Mouse (Mus musculus) midbrain, embryonic 12.5 days (tissue): ENCODE data around the gene Spag8. TPM values are rescaled to one million over a fixed set of nuclear protein-coding genes. Genes with fewer than 3 reads are reported as not detected.

Source experiments
- ATAC-seq: fragments of 200-750 bp; cut with Nextera tagmentation; 2 replicates; pipeline ENCODE4 v1.8.0; 2017; ENCODE audit warnings: low read depth, moderate TSS enrichment, moderate library complexity; ENCODE audit not compliant: low FRiP score
- H3K27ac ChIP-seq: fragments of 300-500 bp; sonication (generic); replicated peaks from 2 replicates; pipeline ENCODE4 v1.5.1; 2016; ENCODE audit warnings: mild to moderate bottlenecking
- H3K27me3 ChIP-seq: fragments of 300-500 bp; sonication (generic); 2 replicates; pipeline ENCODE4 v1.6.1; 2016; ENCODE audit warnings: mild to moderate bottlenecking
- H3K36me3 ChIP-seq: fragments of 300-500 bp; sonication (generic); 2 replicates; pipeline ENCODE4 v1.6.1; 2016
- H3K4me1 ChIP-seq: fragments of 300-500 bp; sonication (generic); 2 replicates; pipeline ENCODE4 v1.6.1; 2016
- H3K4me2 ChIP-seq: fragments of 300-500 bp; sonication (generic); replicated peaks from 2 replicates; pipeline ENCODE4 v1.6.1; 2016; ENCODE audit warnings: mild to moderate bottlenecking, moderate library complexity
- H3K4me3 ChIP-seq: fragments of 300-500 bp; sonication (generic); 2 replicates; pipeline ENCODE4 v1.5.1; 2016; ENCODE audit warnings: mild to moderate bottlenecking
- H3K9ac ChIP-seq: fragments of 300-500 bp; sonication (generic); replicated peaks from 2 replicates; pipeline ENCODE4 v1.6.1; 2016; ENCODE audit warnings: mild to moderate bottlenecking, moderate library complexity
- H3K9me3 ChIP-seq: fragments of 300-500 bp; sonication (generic); 2 replicates; pipeline ENCODE4 v1.6.1; 2016; ENCODE audit warnings: mild to moderate bottlenecking
- WGBS: fragments of 180-500 bp; shearing (Covaris S2); methylation state at CpG from one replicate; pipeline ENCODE4 v1.1.7; 2016; 5-methylcytosine and 5-hydroxymethylcytosine counted together
- polyA plus RNA-seq: library from polyadenylated mRNA; unstranded; fragments of >200 nt; fragmentation: Nextera tagmentation; extraction: Ambion mirVana; gene quantifications from 2 replicates; pipeline ENCODE4 v1.2.1, GENCODE M21; 2016

Spag8 gene
- 3.9 TPM in 2 replicates for polyA plus RNA-seq

DNA sequence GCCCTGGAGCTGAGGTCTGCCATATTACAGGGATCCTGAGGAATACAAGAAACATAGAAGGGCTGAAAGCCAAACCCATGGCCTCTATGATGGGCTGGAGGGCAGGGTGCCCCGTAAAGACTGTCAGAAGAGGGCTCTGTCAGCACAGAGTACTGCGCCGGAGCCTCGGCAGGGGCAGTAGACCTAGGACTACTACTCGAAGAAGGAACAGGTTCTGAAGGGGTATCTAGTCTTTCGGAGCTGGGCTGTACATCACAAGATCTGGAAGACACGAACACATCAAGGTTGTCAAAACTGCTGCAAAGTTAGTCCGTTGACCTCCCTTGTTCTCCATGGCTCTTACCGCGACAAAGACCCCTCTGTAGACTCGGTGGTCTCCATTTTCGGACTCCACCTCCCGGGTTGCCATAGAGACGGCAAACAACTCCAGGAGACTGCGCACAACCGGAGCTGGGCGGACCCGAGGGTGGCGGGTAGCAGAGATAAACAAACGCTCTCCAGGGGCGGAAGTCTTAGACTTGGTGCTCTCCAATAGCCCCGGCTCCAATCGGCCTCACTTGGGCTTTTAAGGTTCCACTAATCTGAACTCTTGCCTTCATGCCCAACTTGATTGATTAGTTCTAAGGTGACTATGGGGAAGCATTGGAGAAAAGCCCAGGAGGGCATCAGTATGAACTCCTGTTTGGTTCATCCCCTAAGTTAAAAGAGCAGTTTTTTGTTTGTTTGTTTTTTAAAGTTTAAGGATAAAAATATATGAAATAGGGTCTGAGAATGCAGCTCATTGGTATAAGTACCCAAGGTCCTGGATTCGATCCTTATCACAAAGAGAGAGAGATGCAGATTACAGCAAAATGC, at the start of gene Spag8:
Gene Spag8 (minus strand): TSS at position 434 of the 855 bp plus-strand sequence.
- 0 out of 2 replicates have a peak, but pooled peaks cover 5% of the 10 kb centered on the region for H3K9me3 ChIP-seq
- peak within 1 kb of the TSS; percentile 46 for H3K4me2 ChIP-seq
- peaks cover 22% of the 10 kb centered on the region for H3K36me3 ChIP-seq
- no peak for ATAC-seq
- H3K27me3 ChIP-seq: no peaks in the 10 kb centered on the region; the same call in 1 of the 2 replicates
- 0 out of 2 replicates have a peak within 1 kb of the TSS, but pooled peaks have one; percentile 22 for H3K27ac ChIP-seq
- peak within 1 kb of the TSS; percentile 34 for H3K4me3 ChIP-seq
- H3K9ac ChIP-seq: no peak within 1 kb of the TSS
- H3K4me1 ChIP-seq: peaks cover 16% of the 10 kb centered on the region
- WGBS: 15% methylated on average over 24 of the region's 24 CpGs

DNA sequence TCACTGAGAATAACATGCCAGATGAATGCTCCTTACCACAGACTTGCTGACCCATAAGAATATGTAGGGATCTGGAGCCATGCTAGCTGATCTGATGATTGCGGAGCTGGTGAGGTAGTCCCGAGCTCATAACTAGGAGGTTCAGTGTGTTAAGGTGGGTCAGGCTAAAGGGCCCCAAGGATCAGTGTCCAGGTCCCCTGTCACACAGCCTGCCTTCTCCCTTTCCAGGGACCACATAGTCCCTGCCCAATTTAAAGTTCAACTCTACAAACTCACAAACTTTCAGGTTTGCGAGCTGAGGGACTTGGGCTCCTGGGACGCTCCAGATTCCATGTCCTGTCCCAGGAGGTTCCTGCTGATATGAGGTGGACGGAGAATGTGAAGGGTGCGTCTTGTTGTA, 47.3 kb upstream of the Spag8 start, which contains the start of gene Olfr70:
Gene Olfr70 (minus strand): TSS at position 101 of the 400 bp plus-strand sequence.
- ATAC-seq: no peak
- no peak within 1 kb of the TSS for H3K4me2 ChIP-seq
- no peak within 1 kb of the TSS for H3K27ac ChIP-seq
- no peaks in the 10 kb centered on the region for H3K9me3 ChIP-seq
- WGBS: 91% methylated on average over 6 of the region's 6 CpGs
- H3K27me3 ChIP-seq: no peaks in the 10 kb centered on the region
- no peaks in the 10 kb centered on the region for H3K36me3 ChIP-seq
- H3K9ac ChIP-seq: no peak within 1 kb of the TSS
- no peak within 1 kb of the TSS for H3K4me3 ChIP-seq
- no peaks in the 10 kb centered on the region for H3K4me1 ChIP-seq

DNA sequence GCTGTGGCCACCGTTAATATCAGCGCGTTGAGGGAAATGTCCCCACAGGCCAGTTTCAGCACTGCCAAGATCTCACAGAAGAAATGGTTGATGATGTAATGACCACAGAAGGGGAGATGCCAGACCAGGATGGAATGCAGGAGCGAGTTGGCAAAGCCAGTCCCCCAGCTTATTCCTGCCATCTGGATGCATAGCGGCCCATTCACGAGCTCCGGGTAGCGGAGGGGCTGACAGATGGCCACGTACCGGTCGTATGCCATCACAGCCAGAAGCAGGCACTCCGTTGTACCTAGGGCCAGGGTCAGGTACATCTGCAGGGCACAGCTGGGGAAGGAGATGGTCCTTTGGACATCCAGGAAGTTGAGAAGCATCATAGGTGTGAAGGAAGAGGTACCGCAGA, 43.2 kb upstream of the Spag8 start:
- no peaks in the 10 kb centered on the region for H3K36me3 ChIP-seq
- H3K4me3 ChIP-seq: no peak overlapping the region
- no peaks in the 10 kb centered on the region for H3K27me3 ChIP-seq
- H3K9ac ChIP-seq: no peak overlapping the region
- H3K27ac ChIP-seq: no peak overlapping the region
- H3K4me2 ChIP-seq: no peak overlapping the region
- WGBS: 94% methylated on average over 13 of the region's 13 CpGs
- H3K9me3 ChIP-seq: no peaks in the 10 kb centered on the region
- no peaks in the 10 kb centered on the region for H3K4me1 ChIP-seq
- ATAC-seq: no peak

DNA sequence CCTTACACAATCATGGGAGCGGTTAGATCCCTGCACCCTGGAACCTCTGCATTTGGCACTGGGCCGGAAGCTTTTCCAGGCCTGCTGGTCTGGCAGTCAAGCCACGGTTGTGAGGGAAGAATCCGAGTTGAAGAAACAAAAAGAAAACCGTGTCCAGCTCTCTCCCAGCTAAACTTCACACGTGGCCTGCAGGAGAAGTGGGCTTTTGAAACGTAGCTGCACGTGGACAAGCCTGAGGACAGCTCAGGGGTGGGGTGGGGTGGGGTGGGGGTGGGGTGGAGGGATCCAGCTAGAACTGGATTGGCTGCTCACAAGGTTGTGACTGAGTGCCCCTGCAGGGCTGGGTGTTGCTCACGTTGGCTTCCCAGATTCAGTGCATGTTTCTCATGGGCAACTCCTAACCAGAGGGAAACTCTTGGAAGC, 41.9 kb upstream of the Spag8 start:
- Histone ChIP-seq H3K4me1 (no peaks in the 10 kb centered on the region), H3K4me3 (no peak overlapping the region), H3K9me3 (no peaks in the 10 kb centered on the region), H3K27me3 (no peaks in the 10 kb centered on the region), H3K9ac (no peak overlapping the region), H3K4me2 (no peak overlapping the region), H3K27ac (no peak overlapping the region), H3K36me3 (peaks cover 8% of the 10 kb centered on the region)
- WGBS: 37% methylated on average over 9 of the region's 9 CpGs
- ATAC-seq: no peak

DNA sequence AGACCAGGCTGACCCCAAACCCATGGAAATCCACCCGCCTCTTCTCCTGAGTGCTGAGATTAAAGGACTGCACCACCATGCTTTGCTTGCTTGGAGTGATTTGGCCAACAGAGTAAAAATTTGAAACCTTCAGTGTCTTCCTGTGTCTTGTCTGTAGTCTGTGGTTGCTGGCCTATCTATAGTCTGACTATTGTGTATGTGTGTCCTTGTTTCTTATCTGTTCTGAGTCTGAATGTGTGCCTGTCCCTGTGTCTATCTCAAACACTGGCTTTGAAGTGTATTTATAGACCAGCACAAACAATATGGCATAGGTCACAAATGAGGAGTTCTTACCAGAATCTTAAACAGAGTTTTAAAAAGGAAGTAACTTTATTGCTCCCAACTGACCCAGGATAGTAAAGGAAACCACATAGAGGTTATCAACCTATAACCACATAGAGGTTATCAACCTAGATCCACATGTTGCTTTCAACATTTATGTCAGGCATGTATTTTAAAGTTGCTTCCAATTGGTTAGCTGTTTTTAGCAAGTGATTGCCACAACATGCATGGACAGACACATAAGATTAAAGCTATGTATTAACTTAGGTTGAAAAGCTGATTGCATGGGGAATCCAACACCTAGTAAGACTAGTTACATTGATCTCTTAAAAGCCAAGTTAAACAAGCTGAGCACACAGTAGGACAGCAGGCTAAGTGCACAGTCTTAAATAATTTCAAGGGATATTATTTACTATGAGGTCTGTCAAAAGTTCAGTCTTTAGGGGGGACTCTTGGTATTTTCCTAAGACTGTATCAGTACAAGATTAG, 41.2 kb upstream of the Spag8 start:
- H3K4me1 ChIP-seq: no peaks in the 10 kb centered on the region
- no peak overlapping the region for H3K4me3 ChIP-seq
- no peak overlapping the region for H3K4me2 ChIP-seq
- ATAC-seq: no peak
- H3K27me3 ChIP-seq: no peaks in the 10 kb centered on the region
- H3K36me3 ChIP-seq: peaks cover 14% of the 10 kb centered on the region
- 87% methylated on average over 1 of the region's 1 CpGs for WGBS
- H3K9me3 ChIP-seq: no peaks in the 10 kb centered on the region
- H3K9ac ChIP-seq: no peak overlapping the region
- no peak overlapping the region for H3K27ac ChIP-seq

DNA sequence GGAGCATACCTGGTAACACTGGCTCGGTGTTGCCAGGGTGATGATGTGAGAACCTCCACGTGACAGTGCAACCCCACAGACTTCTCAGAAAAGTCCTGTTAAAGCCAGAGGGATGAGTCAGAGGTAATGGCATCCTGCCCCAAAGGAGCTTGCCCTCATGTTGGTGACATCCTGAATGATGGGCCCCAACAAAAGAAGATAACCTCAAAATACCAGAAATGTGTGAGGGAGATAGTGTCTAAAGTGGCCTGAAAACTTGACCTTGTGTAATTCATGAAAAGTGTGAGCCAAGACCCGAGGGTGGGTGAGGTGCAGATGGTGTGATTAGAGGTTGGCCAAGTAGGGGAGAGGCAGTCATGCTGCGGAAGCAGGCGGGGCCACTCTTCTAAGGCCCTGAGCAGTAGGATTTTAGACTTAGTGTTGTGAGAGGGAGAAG, 40.4 kb upstream of the Spag8 start:
- Histone ChIP-seq H3K4me3 (no peak overlapping the region), H3K4me1 (no peaks in the 10 kb centered on the region), H3K9me3 (no peaks in the 10 kb centered on the region), H3K36me3 (peaks cover 22% of the 10 kb centered on the region), H3K27me3 (no peaks in the 10 kb centered on the region), H3K9ac (no peak overlapping the region), H3K4me2 (no peak overlapping the region), H3K27ac (no peak overlapping the region)
- ATAC-seq: no peak
- 79% methylated on average over 5 of the region's 5 CpGs for WGBS

DNA sequence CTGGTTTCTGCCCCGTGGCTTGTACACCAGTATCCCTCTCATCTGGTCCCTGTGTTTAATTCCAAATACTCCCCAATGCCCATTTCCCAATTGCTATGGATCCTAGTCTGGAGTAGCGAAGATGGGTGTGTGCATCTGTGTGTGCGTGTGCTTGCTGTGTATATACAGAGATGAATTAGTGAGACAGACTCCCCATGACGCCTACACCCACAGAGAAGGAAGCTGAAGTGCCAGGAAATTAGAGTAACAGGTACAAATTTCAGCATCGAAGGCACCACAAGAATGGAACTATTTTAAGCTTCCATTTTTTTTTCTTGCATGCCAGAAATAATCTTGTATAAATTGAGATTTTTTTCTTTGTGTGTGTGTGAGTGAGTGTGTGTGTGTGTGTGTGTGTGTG, 37.6 kb upstream of the Spag8 start:
- WGBS: 83% methylated on average over 5 of the region's 5 CpGs
- Histone ChIP-seq H3K4me3 (no peak overlapping the region), H3K9me3 (no peaks in the 10 kb centered on the region), H3K4me2 (no peak overlapping the region), H3K27ac (no peak overlapping the region), H3K27me3 (no peaks in the 10 kb centered on the region), H3K9ac (no peak overlapping the region), H3K36me3 (peaks cover 41% of the 10 kb centered on the region), H3K4me1 (no peaks in the 10 kb centered on the region)
- no peak for ATAC-seq

DNA sequence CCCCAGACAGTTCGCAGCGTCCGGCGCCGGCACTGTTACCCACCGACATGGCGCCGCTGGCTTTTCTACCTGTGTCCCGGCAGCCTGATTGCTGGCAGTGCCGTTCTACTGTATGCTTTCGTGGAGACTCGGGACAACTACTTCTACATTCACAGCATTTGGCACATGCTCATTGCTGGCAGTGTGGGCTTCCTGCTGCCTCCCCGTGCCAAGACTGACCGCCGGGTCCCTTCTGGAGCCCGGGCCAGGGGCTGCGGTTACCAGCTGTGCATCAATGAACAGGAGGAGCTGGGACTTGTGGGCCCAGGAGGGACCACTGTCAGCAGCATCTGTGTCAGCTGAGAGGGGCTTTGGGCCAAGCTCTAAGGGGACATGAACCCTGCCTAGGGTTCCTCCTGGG, 36.6 kb upstream of the Spag8 start:
- H3K27me3 ChIP-seq: no peaks in the 10 kb centered on the region
- H3K4me3 ChIP-seq: no peak overlapping the region
- no peaks in the 10 kb centered on the region for H3K4me1 ChIP-seq
- H3K36me3 ChIP-seq: peaks cover 52% of the 10 kb centered on the region
- no peak overlapping the region for H3K27ac ChIP-seq
- ATAC-seq: no peak
- no peak overlapping the region for H3K9ac ChIP-seq
- no peak overlapping the region for H3K4me2 ChIP-seq
- 93% methylated on average over 17 of the region's 17 CpGs for WGBS
- no peaks in the 10 kb centered on the region for H3K9me3 ChIP-seq

DNA sequence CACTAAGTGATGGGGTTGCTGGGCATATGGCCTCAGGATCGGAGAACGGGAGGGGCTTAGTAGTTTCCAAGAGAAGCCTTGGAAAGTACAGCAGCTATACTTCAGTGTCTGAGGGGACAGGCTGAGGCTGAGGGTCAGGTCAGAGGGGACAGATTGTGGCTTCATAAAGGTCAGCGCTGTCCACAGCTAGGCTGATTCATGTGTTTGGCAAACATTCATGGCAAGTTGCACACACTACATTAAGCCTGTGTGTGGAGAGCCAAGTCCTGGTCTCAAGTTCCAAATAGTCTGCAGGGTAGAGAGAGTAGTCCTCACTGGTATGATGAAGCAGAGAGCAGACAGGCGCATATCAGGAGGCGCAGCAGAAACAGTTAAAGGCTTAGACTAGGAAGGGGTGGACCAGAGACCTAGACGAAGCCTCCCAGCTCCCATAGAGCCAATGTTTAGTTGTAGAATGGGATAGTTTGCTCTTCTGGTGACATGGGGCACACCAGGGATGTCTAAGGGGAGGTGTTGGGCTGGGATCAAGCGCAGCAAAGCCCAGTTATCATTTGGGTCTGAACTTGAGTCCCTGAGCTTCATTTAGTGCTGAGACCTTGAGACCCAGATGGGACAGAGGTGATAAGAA, 26.1 kb upstream of the Spag8 start:
- ATAC-seq: no peak
- Histone ChIP-seq H3K27ac (no peak overlapping the region), H3K9ac (no peak overlapping the region), H3K4me2 (no peak overlapping the region), H3K4me3 (no peak overlapping the region), H3K9me3 (no peaks in the 10 kb centered on the region), H3K27me3 (no peaks in the 10 kb centered on the region), H3K4me1 (no peaks in the 10 kb centered on the region), H3K36me3 (peaks cover 90% of the 10 kb centered on the region)
- 86% methylated on average over 7 of the region's 7 CpGs for WGBS

DNA sequence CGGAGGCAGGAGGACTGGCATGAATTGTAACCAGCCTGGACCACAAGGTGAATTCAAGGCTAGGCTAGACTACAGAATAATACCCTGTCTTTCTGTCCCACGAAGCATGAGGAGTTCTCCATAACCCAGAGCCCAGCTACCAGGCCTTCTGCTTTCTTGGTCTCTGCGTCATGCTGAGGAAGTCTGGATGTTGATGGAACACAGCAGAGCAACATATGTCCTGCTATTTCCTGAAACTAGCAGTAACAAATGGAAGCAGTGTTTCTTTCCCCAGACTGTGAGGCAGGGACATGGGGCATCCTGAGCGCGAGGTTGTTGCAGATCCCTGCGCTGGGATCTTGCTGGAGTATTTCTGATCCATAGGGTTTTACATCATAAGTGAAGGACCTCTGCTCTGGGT, 25.1 kb upstream of the Spag8 start:
- Histone ChIP-seq H3K27ac (no peak overlapping the region), H3K4me3 (no peak overlapping the region), H3K27me3 (no peaks in the 10 kb centered on the region), H3K9me3 (no peaks in the 10 kb centered on the region), H3K9ac (no peak overlapping the region), H3K4me2 (no peak overlapping the region), H3K36me3 (peaks cover 89% of the 10 kb centered on the region), H3K4me1 (no peaks in the 10 kb centered on the region)
- no peak for ATAC-seq
- 84% methylated on average over 6 of the region's 6 CpGs for WGBS

DNA sequence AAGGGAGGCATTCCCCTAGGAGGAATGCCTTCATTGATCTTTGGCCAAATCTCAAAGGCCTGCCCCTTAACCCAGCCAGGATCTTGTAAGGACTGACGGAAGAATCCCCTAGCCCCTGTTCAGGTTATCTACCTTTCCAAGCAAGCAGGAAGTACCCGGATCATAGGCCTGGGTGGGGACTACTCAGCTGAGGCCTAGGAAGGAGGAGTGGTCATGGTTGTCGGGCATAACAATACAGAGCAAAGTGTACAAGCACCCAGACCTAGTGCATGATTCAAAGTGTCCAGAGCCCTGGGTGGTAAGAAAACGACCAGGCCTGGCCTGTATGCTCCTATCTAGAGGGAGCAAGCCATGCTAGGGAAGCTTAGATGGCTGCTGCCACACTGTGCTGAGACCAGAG, 22.2 kb upstream of the Spag8 start:
- Histone ChIP-seq H3K4me2 (no peak overlapping the region), H3K9me3 (no peaks in the 10 kb centered on the region), H3K4me3 (no peak overlapping the region), H3K4me1 (peaks cover 23% of the 10 kb centered on the region), H3K36me3 (peaks cover 66% of the 10 kb centered on the region), H3K9ac (no peak overlapping the region), H3K27me3 (no peaks in the 10 kb centered on the region), H3K27ac (no peak overlapping the region)
- WGBS: 82% methylated on average over 4 of the region's 4 CpGs
- no peak for ATAC-seq

DNA sequence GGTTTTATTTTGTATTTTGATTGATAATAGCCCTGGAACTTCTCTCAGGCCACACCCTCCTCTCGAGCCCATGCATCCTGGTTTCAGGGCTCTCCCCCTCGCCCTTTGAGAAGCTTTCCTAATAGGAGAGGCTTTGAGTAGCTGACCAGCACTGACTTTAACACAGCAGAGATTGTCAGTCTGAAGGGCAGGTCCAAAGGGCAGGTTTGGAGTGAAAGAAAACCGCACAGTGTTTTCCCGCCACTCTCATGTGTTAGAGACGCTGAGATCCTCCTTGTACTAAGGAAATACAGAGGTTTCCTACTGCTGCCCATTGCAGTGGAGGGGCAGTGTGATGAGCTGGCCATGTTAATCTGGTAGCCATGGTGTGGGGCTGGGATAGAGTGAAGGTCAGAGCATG, 21.6 kb upstream of the Spag8 start:
- Histone ChIP-seq H3K4me1 (peaks cover 28% of the 10 kb centered on the region), H3K36me3 (peaks cover 59% of the 10 kb centered on the region), H3K4me2 (no peak overlapping the region), H3K9ac (no peak overlapping the region), H3K27me3 (no peaks in the 10 kb centered on the region), H3K9me3 (no peaks in the 10 kb centered on the region), H3K4me3 (no peak overlapping the region), H3K27ac (no peak overlapping the region)
- ATAC-seq: no peak
- 81% methylated on average over 5 of the region's 5 CpGs for WGBS
